Mouse (Mus musculus): ENCODE data around the gene Fmnl3. TPM values are rescaled to one million over a fixed set of nuclear protein-coding genes. Genes with fewer than 3 reads are reported as not detected.

Fmnl3 gene
- polyA plus RNA-seq, 1 experiment from 2014 or later: 32.4 TPM

DNA sequence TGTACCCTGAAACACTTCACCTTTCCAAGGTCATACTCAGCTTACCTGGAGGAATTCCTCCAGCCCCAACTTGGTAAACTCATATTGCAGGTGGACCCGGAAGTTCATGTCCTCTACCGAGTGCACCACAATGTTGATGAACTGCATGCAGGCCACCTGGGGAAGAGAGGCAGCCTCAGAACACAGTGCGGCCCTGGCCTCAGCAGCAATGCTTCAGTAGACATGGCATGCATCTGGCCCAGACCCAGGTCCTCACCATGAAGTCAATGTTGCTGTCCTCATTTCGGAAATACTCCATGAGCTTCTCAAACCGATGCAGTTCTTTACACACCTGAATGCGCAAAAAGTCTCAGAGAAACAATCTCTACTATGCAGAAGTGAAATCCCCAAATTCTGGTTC is 44.7 kb downstream of the Fmnl3 start:
- Histone ChIP-seq H3K27ac (peak overlapping the region; percentile 55; the same call in 1 of the 2 replicates), H3K4me2 (no peak overlapping the region), H3K9ac (no peak overlapping the region), H3K4me1 (peaks cover 19% of the 10 kb centered on the region), H3K36me3 (peaks cover 91% of the 10 kb centered on the region), H3K4me3 (replicated peaks) (no peak overlapping the region), H3K9me3 (replicated peaks) (no peaks in the 10 kb centered on the region), H3K27me3 (no peaks in the 10 kb centered on the region)
- ATAC-seq (replicated peaks; ENCODE audit: low FRiP score): no peak
- 92% methylated on average over 6 of the region's 6 CpGs for WGBS

DNA sequence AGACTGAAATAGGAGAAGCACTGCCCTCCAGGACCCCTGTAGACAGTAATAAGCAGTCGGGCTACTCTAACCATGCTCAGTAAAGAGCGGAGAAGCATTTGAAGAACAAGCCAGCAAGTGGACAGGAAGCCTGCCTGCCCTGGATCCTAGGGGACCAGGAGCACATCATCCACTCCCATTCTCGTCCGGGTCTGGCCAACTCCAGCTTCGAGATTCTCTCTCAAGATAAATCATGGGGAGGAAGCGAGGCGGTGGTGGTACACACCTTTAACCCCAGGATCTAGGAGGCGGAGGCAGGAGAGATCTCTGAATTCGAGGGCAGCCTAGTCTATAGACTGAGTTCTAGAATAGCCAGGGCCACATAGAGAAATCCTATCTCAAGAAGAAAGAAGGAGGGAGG is 46.1 kb downstream of the Fmnl3 start:
- no peaks in the 10 kb centered on the region for H3K9me3 ChIP-seq (replicated peaks)
- H3K4me1 ChIP-seq: peaks cover 8% of the 10 kb centered on the region
- no peak overlapping the region for H3K4me2 ChIP-seq
- H3K4me3 ChIP-seq (replicated peaks): no peak overlapping the region
- H3K27me3 ChIP-seq: no peaks in the 10 kb centered on the region
- ATAC-seq (replicated peaks; ENCODE audit: low FRiP score): no peak
- no peak overlapping the region for H3K9ac ChIP-seq
- 67% methylated on average over 9 of the region's 9 CpGs for WGBS
- H3K27ac ChIP-seq: no peak overlapping the region
- peaks cover 97% of the 10 kb centered on the region for H3K36me3 ChIP-seq

DNA sequence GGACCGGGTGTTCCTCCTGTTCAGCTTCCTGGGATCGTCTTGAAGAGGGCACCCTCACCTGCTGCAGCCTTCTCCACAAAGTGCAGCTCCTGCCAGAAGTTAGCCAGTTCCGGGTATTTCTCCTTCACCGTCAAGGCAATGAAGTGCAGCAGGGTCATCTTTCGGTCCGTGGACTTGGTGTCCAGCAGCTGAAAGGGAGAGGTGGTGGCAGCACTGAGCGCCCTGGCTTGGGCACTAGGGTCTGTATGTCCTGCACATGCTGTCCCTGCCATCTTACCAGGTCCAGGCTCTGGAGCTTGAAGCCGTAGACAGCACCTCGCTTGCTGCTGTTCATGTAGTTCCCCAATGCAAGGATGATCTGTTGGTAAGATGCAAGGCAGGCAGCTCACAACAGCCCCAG is 49.3 kb downstream of the Fmnl3 start:
- ATAC-seq (replicated peaks; ENCODE audit: low FRiP score): no peak
- peak overlapping the region; percentile 83 for H3K27ac ChIP-seq
- peaks cover 25% of the 10 kb centered on the region for H3K4me1 ChIP-seq
- no peak overlapping the region for H3K9ac ChIP-seq
- 64% methylated on average over 9 of the region's 9 CpGs for WGBS
- H3K4me3 ChIP-seq (replicated peaks): no peak overlapping the region
- H3K9me3 ChIP-seq (replicated peaks): no peaks in the 10 kb centered on the region
- no peaks in the 10 kb centered on the region for H3K27me3 ChIP-seq
- H3K36me3 ChIP-seq: peaks cover 99% of the 10 kb centered on the region
- no peak overlapping the region for H3K4me2 ChIP-seq

DNA sequence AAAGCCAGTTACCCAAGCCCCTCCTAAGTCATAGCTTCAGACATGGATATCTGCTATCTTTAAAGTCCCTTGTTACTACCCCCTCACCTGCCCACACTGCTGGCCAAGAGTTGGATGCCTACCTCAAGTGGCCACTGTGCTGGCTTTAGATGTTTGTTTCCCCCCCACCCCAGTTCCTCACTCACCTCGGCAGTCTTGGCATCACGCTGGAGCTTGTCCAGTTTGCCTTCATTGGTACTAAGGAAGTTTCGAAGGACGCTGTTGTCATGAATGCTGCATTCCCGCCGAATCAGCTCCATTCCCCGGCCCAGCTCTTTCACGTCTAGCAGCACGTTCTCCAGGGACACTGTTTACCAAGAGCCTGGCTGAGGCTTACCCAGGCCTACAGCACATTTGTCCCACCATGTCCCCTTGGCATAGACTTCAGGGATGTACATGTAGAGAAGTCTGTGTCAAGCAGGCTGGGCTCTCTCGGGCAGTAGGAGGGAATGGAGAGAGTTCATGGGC is 50.1 kb downstream of the Fmnl3 start:
- no peak for ATAC-seq (replicated peaks; ENCODE audit: low FRiP score)
- no peak overlapping the region for H3K4me3 ChIP-seq (replicated peaks)
- H3K36me3 ChIP-seq: peaks cover 99% of the 10 kb centered on the region
- WGBS: 73% methylated on average over 10 of the region's 10 CpGs
- H3K4me1 ChIP-seq: peaks cover 27% of the 10 kb centered on the region
- H3K9ac ChIP-seq: no peak overlapping the region
- H3K27ac ChIP-seq: peak overlapping the region; percentile 83
- no peak overlapping the region for H3K4me2 ChIP-seq
- H3K9me3 ChIP-seq (replicated peaks): no peaks in the 10 kb centered on the region
- no peaks in the 10 kb centered on the region for H3K27me3 ChIP-seq

DNA sequence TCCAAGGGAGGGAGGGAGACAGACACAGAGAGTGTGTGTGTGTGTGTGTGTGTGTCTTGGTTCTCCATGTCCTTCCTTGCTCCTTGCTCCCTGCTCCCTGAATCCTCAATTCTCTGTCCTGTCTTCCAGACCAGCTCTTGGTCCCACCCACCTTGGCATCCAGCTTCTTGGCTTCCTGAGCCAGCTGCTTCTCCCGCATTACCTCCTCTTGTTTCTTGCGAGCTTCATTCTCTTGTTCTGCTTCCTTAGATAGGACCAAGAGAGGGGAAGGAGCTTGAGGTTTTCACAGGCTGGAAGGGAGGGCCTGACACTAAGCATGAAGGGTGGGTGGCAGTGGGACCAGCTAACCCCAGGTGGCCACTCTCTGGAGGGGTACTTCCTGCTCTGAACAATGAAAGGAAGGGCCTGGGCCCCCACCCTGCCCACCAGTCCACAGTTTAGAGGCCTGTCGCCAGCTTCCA is 50.8 kb downstream of the Fmnl3 start:
- peak overlapping the region; percentile 83 for H3K27ac ChIP-seq
- 0 out of 2 replicates have a peak, but pooled peaks have one; percentile 7 for ATAC-seq (replicated peaks; ENCODE audit: low FRiP score)
- peaks cover 99% of the 10 kb centered on the region for H3K36me3 ChIP-seq
- no peaks in the 10 kb centered on the region for H3K27me3 ChIP-seq
- H3K4me2 ChIP-seq: no peak overlapping the region
- peaks cover 27% of the 10 kb centered on the region for H3K4me1 ChIP-seq
- no peak overlapping the region for H3K9ac ChIP-seq
- 52% methylated on average over 3 of the region's 3 CpGs for WGBS
- H3K9me3 ChIP-seq (replicated peaks): no peaks in the 10 kb centered on the region
- no peak overlapping the region for H3K4me3 ChIP-seq (replicated peaks)

DNA sequence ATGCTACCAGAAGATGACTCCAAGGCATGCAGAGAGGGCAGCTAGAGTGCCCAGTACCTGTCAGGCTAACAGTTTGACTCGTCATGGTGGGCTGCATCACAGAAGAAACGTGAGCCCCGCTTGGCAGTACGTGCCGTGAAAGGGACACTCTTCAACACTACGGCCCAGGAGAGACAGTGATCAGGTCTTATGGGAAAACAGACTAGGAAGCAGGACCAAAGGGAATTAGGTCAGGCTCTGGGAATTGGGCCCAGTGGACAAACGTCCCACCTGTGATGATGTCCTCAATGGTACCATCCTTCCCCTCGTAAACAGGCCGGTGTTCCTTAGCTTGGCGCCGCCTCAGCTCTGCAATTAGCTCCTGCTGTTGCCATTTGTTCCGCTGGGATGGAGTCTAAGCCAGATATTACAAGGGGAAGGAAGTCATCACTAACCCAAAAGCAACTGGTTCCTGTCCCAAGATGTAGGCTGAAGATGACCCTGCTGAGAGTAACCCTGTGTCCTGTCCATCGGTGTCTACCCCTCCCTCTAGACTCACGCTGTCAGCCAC is 51.3 kb downstream of the Fmnl3 start:
- Histone ChIP-seq H3K4me3 (replicated peaks) (no peak overlapping the region), H3K27ac (peak overlapping the region; percentile 83), H3K9ac (no peak overlapping the region), H3K36me3 (peaks cover 99% of the 10 kb centered on the region), H3K9me3 (replicated peaks) (no peaks in the 10 kb centered on the region), H3K4me2 (no peak overlapping the region), H3K27me3 (no peaks in the 10 kb centered on the region), H3K4me1 (peaks cover 27% of the 10 kb centered on the region)
- ATAC-seq (replicated peaks; ENCODE audit: low FRiP score): no peak
- 50% methylated on average over 14 of the region's 14 CpGs for WGBS

DNA sequence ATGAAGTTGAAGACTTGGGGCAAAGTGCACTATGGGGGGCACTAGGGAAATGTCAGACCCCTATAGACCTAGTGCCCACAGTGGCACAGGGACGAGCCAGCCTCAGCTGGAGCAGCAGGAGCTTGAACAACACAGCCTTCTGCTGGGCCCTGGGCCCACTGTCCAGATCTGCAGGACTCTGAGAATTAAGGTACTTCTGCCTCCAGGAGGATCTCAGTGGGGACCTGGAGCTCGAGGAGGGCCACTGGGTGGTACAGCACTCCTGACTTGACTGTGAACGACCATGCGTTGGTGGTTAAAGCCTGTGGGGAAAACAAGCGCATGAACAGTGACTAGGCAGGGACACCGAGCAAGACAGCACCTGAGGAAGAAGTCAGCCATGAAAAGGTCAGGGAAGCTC is 52.2 kb downstream of the Fmnl3 start:
- H3K9ac ChIP-seq: no peak overlapping the region
- peaks cover 27% of the 10 kb centered on the region for H3K4me1 ChIP-seq
- peaks cover 99% of the 10 kb centered on the region for H3K36me3 ChIP-seq
- 90% methylated on average over 6 of the region's 6 CpGs for WGBS
- no peak overlapping the region for H3K4me2 ChIP-seq
- peak overlapping the region; percentile 83 for H3K27ac ChIP-seq
- no peaks in the 10 kb centered on the region for H3K27me3 ChIP-seq
- no peaks in the 10 kb centered on the region for H3K9me3 ChIP-seq (replicated peaks)
- ATAC-seq (replicated peaks; ENCODE audit: low FRiP score): no peak
- no peak overlapping the region for H3K4me3 ChIP-seq (replicated peaks)

DNA sequence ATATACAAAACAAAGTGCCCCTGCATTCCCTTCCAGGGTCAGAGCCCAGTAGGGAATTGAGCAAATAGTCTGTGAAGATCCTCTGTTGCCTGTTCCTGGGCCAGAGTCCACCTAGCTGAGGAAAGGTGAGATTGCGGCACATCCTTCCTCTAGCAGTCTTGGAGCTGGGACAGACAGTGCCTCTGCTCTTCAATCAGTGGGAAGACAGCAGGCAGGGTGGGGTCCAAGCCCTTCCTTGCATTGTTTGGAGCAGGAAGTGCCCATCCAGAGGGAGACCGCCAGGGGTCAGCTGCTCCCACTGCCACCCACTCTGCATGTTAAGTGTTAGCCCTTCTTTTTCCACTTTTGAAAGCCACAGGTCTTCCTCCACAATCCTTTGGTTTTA is 53.0 kb downstream of the Fmnl3 start:
- ATAC-seq (replicated peaks; ENCODE audit: low FRiP score): peak; percentile 37; the same call in 1 of the 2 replicates
- Histone ChIP-seq H3K4me1 (peaks cover 27% of the 10 kb centered on the region), H3K27ac (peak overlapping the region; percentile 83), H3K9ac (no peak overlapping the region), H3K36me3 (peaks cover 99% of the 10 kb centered on the region), H3K9me3 (replicated peaks) (no peaks in the 10 kb centered on the region), H3K4me3 (replicated peaks) (no peak overlapping the region), H3K27me3 (no peaks in the 10 kb centered on the region), H3K4me2 (no peak overlapping the region)
- WGBS: 58% methylated on average over 2 of the region's 2 CpGs

DNA sequence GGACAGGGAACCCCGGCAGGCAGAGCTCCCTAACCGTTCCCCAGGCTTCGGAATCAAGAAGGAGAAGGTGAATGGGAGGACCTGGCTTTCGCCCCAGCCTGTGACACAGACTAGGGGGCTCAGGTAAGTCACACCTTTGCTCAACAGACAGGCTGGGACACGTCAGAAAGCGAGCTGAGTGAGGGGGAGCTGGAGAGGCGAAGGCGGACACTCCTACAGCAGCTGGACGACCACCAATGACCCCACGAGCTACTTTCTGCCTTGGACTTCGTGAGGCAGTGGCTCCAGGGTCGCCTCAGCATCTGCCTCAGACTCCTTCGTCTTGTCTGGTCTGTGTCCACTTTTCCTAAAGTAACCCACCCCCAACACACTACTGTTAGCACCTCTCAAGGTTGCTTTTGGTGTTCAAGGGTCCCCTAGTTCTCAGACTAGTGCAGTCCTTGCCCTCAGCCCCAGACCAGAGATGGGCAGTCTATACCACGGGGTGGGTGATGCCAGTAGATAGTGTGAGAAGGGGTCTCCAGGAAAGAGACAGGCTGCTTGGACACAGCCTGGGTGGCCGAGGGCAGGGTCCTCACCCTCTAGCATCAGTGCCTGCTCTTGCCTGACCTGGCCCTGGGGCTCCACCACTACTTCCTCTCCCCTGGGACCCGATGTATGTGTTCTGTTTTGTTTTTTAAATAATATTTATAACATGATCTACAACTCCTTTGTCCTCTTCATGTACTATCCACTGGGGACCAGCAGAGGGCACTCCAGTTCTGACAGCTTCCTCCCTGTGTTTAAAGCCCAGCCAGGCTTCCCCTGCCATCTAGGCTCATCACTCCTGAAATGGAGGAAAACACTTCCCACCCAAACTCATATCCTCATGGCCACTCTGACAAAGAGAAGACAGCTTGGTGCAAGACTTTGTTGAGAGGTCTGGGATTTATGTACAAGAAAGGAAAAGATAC is 53.7 kb downstream of the Fmnl3 start:
- peaks cover 99% of the 10 kb centered on the region for H3K36me3 ChIP-seq
- peak overlapping the region; percentile 83 for H3K27ac ChIP-seq
- ATAC-seq (replicated peaks; ENCODE audit: low FRiP score): no peak; the same call in 1 of the 2 replicates
- H3K9me3 ChIP-seq (replicated peaks): no peaks in the 10 kb centered on the region
- no peak overlapping the region for H3K4me2 ChIP-seq
- no peak overlapping the region for H3K4me3 ChIP-seq (replicated peaks)
- 62% methylated on average over 16 of the region's 16 CpGs for WGBS
- no peaks in the 10 kb centered on the region for H3K27me3 ChIP-seq
- 0 out of 2 replicates have a peak overlapping the region, but pooled peaks have one; percentile 1 for H3K9ac ChIP-seq
- H3K4me1 ChIP-seq: peaks cover 27% of the 10 kb centered on the region

DNA sequence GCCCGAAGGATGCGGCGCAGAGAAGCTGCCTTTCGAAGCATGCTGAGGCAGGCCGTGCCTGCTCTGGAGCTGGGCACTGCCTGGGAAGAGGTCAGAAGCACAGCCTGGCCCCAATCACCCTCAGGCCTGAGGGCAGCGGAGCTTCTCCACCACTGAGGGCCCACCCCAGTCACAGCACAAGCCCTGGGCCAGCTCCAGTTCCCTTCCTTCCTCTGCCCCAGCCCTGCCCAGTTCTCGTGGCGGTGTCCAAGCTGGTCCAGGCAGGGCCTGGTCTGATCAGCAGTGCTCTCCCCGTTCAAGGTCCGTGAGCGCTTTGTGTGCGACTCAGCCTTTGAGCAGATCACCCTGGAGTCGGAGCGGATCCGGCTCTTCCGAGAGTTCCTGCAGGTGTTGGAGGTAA is 55.4 kb downstream of the Fmnl3 start:
- WGBS: 91% methylated on average over 16 of the region's 16 CpGs
- ATAC-seq (replicated peaks; ENCODE audit: low FRiP score): no peak

DNA sequence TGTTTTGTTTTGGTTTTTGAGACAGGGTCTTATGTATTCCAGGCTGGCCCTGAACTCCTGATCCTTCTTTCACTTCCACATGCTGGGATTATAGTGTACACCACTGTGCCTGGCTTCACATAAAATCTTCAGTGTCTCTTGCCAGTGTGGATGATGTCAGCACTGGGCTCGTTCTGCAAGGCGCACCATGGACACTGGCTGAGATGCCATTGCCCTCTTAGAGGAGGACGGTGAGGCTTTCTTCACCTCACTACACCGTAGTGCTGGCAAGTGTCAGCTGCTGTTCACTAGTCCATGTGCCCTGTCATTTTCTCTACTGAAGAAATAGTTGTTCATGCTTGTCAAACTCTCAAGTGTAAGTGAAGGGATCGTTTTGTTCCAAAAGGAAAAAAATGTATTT is 59.7 kb downstream of the Fmnl3 start:
- 94% methylated on average over 5 of the region's 5 CpGs for WGBS
- H3K4me3 ChIP-seq (replicated peaks): no peak overlapping the region
- no peak overlapping the region for H3K27ac ChIP-seq
- ATAC-seq (replicated peaks; ENCODE audit: low FRiP score): no peak
- H3K36me3 ChIP-seq: peaks cover 99% of the 10 kb centered on the region
- H3K4me2 ChIP-seq: no peak overlapping the region
- no peaks in the 10 kb centered on the region for H3K9me3 ChIP-seq (replicated peaks)
- H3K9ac ChIP-seq: no peak overlapping the region
- 0 out of 2 replicates have a peak, but pooled peaks cover under 1% of the 10 kb centered on the region for H3K4me1 ChIP-seq
- no peaks in the 10 kb centered on the region for H3K27me3 ChIP-seq

More for the DNA sequence above, 55.4 kb downstream of the Fmnl3 start:
- H3K9ac ChIP-seq: no peak overlapping the region
- peaks cover 21% of the 10 kb centered on the region for H3K4me1 ChIP-seq
- H3K4me3 ChIP-seq (replicated peaks): no peak overlapping the region
- H3K36me3 ChIP-seq: peaks cover 99% of the 10 kb centered on the region
- H3K9me3 ChIP-seq (replicated peaks): no peaks in the 10 kb centered on the region
- no peak overlapping the region for H3K4me2 ChIP-seq
- no peaks in the 10 kb centered on the region for H3K27me3 ChIP-seq
- 0 out of 2 replicates have a peak overlapping the region, but pooled peaks have one; percentile 11 for H3K27ac ChIP-seq

DNA sequence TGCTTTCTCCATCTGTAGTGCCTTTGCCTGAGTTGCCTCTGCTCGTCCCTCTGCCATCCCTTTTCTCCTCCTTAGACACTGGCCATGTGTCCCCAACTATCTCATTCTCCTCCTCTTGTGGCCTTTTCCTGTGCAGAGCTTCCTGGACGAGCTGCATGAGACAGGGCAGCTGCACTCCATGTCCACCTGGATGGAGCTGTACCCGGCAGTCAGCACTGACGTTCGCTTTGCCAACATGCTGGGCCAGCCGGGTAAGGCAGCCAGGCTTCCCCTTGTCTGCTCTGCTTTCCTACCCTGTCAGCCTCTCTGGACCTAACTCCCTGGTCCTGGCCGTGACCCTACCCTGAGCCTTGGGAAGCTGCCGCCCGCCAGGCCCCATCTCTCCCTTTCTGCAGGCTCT is 60.7 kb downstream of the Fmnl3 start:
- H3K4me2 ChIP-seq: no peak overlapping the region
- no peak overlapping the region for H3K4me3 ChIP-seq (replicated peaks)
- H3K36me3 ChIP-seq: peaks cover 99% of the 10 kb centered on the region
- no peaks in the 10 kb centered on the region for H3K4me1 ChIP-seq
- no peak for ATAC-seq (replicated peaks; ENCODE audit: low FRiP score)
- no peaks in the 10 kb centered on the region for H3K9me3 ChIP-seq (replicated peaks)
- no peak overlapping the region for H3K27ac ChIP-seq
- H3K9ac ChIP-seq: no peak overlapping the region
- WGBS: 82% methylated on average over 9 of the region's 9 CpGs
- H3K27me3 ChIP-seq: no peaks in the 10 kb centered on the region

Data from kidney, embryonic 15.5 days (tissue).